In the genomic region with DNA sequence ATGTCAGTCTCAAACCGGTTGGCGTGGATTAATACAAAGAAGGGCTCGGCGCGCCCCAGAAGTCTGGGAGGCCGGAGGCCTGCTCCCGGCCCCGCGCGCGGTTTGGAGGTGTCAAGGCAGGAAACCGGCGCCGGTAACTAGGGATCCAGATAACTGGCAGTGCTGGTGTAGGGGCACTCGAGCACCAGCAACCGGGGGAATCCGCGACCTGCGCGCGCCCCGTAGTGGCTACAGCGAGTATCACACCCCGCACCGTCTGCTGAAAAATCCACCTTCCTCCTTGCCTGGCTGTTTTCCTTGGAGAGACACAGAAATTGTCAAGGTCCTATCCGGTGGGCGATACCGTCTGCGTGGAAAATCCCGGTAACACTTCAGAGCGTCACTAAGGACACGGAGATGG, we compare ENCODE assay signal across 1 mouse cellular context.
TF ChIP-seq lines count a peak whose summit lies in the region.

No protein-coding gene starts in this region.

TF ChIP-seq in CH12.LX, 34 proteins besides CTCF, POLR2A, EP300 and RAD21:
- TF ChIP-seq POLR2AphosphoS2 (IDR thresholded peaks at IDR 0.05; ENCODE audit: low read depth, low read length): no peak
- no peak for TF ChIP-seq USF2 (conservative IDR thresholded peaks at IDR 0.05; ENCODE audit: low read depth, low read length)
- TF ChIP-seq IRF4 (IDR thresholded peaks at IDR 0.05; ENCODE audit: low read depth, low read length): peak; percentile 27; the same call in 1 of the 2 replicates
- TF ChIP-seq MXI1 (IDR thresholded peaks at IDR 0.05; ENCODE audit: low read depth, low read length): no peak
- peak; percentile 74 for TF ChIP-seq SMC3 (IDR thresholded peaks at IDR 0.05; ENCODE audit: low read depth, low read length)
